ENCODE assay signal across 9 mouse cellular contexts in the genomic region with DNA sequence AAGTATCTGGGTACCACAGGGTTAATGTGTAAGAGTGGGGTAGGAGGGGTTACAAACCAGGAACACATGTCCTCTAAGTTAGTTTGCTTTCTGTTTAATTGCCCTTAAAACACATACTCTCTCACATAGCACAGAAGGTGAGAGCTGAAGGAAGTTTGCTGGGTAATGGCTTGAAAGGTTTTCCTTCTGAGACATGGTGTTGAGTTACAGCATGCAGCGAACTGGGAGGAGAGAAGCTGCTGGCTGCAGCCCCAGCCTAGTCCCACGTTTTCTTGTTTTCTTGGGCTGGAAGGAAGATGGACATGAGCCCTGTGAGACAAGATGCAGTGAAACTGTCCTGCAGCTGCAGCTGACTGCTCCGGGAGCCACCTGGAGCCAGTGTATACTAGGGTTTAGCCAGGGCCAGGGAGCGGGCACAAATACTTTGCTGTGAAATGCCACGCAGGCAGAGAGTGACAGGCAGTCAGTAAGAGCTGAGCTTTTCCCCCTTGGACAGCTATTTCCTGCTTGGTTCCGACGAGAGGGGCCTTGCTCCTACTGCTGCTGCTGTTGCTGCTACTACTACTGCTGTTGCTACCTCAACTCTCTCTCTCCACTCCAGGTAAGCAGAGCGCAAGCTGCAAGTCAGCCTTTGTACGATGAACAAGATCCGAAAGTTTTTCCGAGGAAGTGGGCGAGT. TPM values are rescaled to one million over a fixed set of nuclear protein-coding genes. Genes with fewer than 3 reads are reported as not detected.
DNase-seq lines count a peak whose midpoint lies in the region; ATAC-seq and TF ChIP-seq lines count a peak whose summit lies in the region.
"Had no signal": no experiment of that assay in that cellular context is flagged by ENCODE, and none has a peak within 500 bp of the region (broad histone marks: within the 10 kb centered on the region; RNA-seq: fewer than 3 reads in every experiment).

A gene (plus strand): TSS at position 133 of the 679 bp plus-strand sequence.

- no peaks in the 10 kb centered on the region for H3K4me1 ChIP-seq in kidney, embryonic 16.5 days (ENCODE audit: insufficient read depth, low read length)
- H3K4me1 ChIP-seq in midbrain, postnatal 0 days (ENCODE audit: insufficient read depth, low read length): no peaks in the 10 kb centered on the region

- peak within 1 kb of the TSS; percentile 46 for H3K4me2 ChIP-seq in kidney, embryonic 16.5 days (replicated peaks; ENCODE audit: low read depth, low read length)
- H3K4me2 ChIP-seq in midbrain, postnatal 0 days (ENCODE audit: low read depth, low read length, poor library complexity, severe bottlenecking): no peak within 1 kb of the TSS

- DNase-seq in kidney, adult 9 months: peak; percentile 1
- no peak for DNase-seq in kidney, adult 11 months
- DNase-seq in gastrocnemius, adult 18-20 months (ENCODE audit: low spot score): peak; percentile 3
- peak; percentile 13 for DNase-seq in skeletal muscle tissue, adult 2 months (ENCODE audit: low read depth, low spot score)
- DNase-seq in midbrain, postnatal 0 days (ENCODE audit: low spot score): no peak

- H3K9me3 ChIP-seq in kidney, embryonic 16.5 days (ENCODE audit: low read length): no peaks in the 10 kb centered on the region
- H3K9me3 ChIP-seq in midbrain, postnatal 0 days (ENCODE audit: low read length): no peaks in the 10 kb centered on the region

- 15% methylated on average over 12 of the region's 12 CpGs for WGBS in kidney, embryonic 16.5 days
- WGBS in midbrain, postnatal 0 days: 74% methylated on average over 12 of the region's 12 CpGs

- H3K4me3 ChIP-seq in kidney, embryonic 16.5 days (ENCODE audit: low read length): peak within 1 kb of the TSS; percentile 37
- no peak within 1 kb of the TSS for H3K4me3 ChIP-seq in midbrain, postnatal 0 days (ENCODE audit: low read depth, low read length)

- ATAC-seq in kidney, embryonic 16.5 days (ENCODE audit: low FRiP score, low TSS enrichment): peak; percentile 92
- ATAC-seq in megakaryocyte, adult 5-6 weeks (ENCODE audit: poor library complexity, severe bottlenecking): no peak
- ATAC-seq in frontal cortex, adult (ENCODE audit: low TSS enrichment): no peak
- no peak for ATAC-seq in midbrain, postnatal 0 days (ENCODE audit: low FRiP score)

- H3K9ac ChIP-seq in kidney, embryonic 16.5 days (replicated peaks; ENCODE audit: low read length): peak within 1 kb of the TSS; percentile 55
- no peak within 1 kb of the TSS for H3K9ac ChIP-seq in midbrain, postnatal 0 days (replicated peaks; ENCODE audit: low read length, poor library complexity, severe bottlenecking)

- H3K27me3 ChIP-seq in kidney, embryonic 16.5 days (ENCODE audit: insufficient read depth, low read length): no peaks in the 10 kb centered on the region
- no peaks in the 10 kb centered on the region for H3K27me3 ChIP-seq in midbrain, postnatal 0 days (ENCODE audit: insufficient read depth, low read length)

- TF ChIP-seq CTCF in midbrain, postnatal 0 days (IDR thresholded peaks at IDR 0.05): no peak

- no peaks in the 10 kb centered on the region for H3K36me3 ChIP-seq in kidney, embryonic 16.5 days (ENCODE audit: insufficient read depth, low read length)
- H3K36me3 ChIP-seq in midbrain, postnatal 0 days (ENCODE audit: insufficient read depth, low read length): no peaks in the 10 kb centered on the region

- no peak within 1 kb of the TSS for H3K27ac ChIP-seq in kidney, embryonic 16.5 days (ENCODE audit: low read length)
- H3K27ac ChIP-seq in midbrain, postnatal 0 days (ENCODE audit: low read depth, low read length): no peak within 1 kb of the TSS
- H3K27ac ChIP-seq: macrophage had no signal

RNA-seq across cellular contexts. Expression of the gene that starts here (rescaled TPM):
- 1 to 10 TPM; 1.2 to 1.4 TPM for total RNA-seq in gastrocnemius, adult 18-20 months (2021)
- polyA plus RNA-seq in kidney, embryonic 16.5 days (2015; fragmentation: Nextera tagmentation; extraction: Ambion mirVana): 1.3 and 1.4 TPM in 2 replicates
- total RNA-seq in megakaryocyte, adult 5-6 weeks (2015): not detected in 2 replicates
- not detected in 2 replicates for total RNA-seq in megakaryocyte, adult 5-6 weeks (2017)
- total RNA-seq in midbrain, postnatal 0 days (2014; rRNA removed): 0.05 TPM in 1 of 2 replicates, not detected in the other
- polyA plus RNA-seq in midbrain, postnatal 0 days (2015; fragmentation: Nextera tagmentation; extraction: Ambion mirVana): not detected in 2 replicates
- polyA plus RNA-seq: macrophage had no signal

Comparison
In these comparisons a context has a peak if more than half of its experiments do, and no peak if none do; other contexts are left out.
1. DNase-seq: peak in kidney, adult 9 months (single experiment), gastrocnemius, adult 18-20 months (single experiment) and skeletal muscle tissue, adult 2 months (single experiment); none in kidney, adult 11 months (single experiment) and midbrain, postnatal 0 days (single experiment).